Mouse (Mus musculus) CH12.LX (cell line): ENCODE data around the gene Tas2r135. TPM values are rescaled to one million over a fixed set of nuclear protein-coding genes. Genes with fewer than 3 reads are reported as not detected.

ENCODE experiments used
- DNase-seq: peaks from one replicate; pipeline ENCODE4 v3.0.0-alpha.2; 2013; ENCODE audit errors: extremely low read depth
- H3K27ac ChIP-seq: 2 replicates; pipeline ENCODE4 v1.5.1; 2012; ENCODE audit warnings: low read depth, mild to moderate bottlenecking, control low read depth, moderate library complexity; ENCODE audit not compliant: insufficient read depth
- H3K27me3 ChIP-seq: replicated peaks from 2 replicates; pipeline ENCODE3; 2012; ENCODE audit warnings: inconsistent platforms
- H3K36me3 ChIP-seq, 2 experiments: replicated peaks in 1 of 2; 2 replicates each; pipeline versions ENCODE3 to v1.6.1; 2012; ENCODE audit warnings: inconsistent platforms in 1 of 2, low read length in 1 of 2, mild to moderate bottlenecking in 1 of 2, mixed read lengths in 1 of 2, moderate library complexity in 1 of 2; ENCODE audit not compliant: control insufficient read depth in 1 of 2, insufficient read depth in 1 of 2
- H3K4me1 ChIP-seq, 2 experiments: 2 replicates each; pipeline ENCODE4 v1.6.1; 2012; ENCODE audit warnings: inconsistent platforms in 1 of 2, moderate library complexity in 1 of 2; ENCODE audit not compliant: insufficient read depth in 2 of 2, control insufficient read depth in 1 of 2
- H3K4me2 ChIP-seq: 2 replicates; pipeline ENCODE4 v1.6.1; 2012; ENCODE audit warnings: low read depth, mild to moderate bottlenecking, control low read depth; ENCODE audit not compliant: poor library complexity, insufficient read depth, severe bottlenecking
- H3K4me3 ChIP-seq, 3 experiments: fragments of 150-350 bp in 1 of 3; sonication (generic) in 1 of 3; replicated peaks in 1 of 3; 2 replicates each; pipeline versions ENCODE3 to v1.5.1; 2011 to 2012; ENCODE audit warnings: low read depth in 2 of 3, low read length in 2 of 3, mild to moderate bottlenecking in 2 of 3, moderate library complexity in 2 of 3, control low read depth in 1 of 3, improper control_type of control experiment in 1 of 3, inconsistent platforms in 1 of 3, mixed read lengths in 1 of 3; ENCODE audit not compliant: poor library complexity in 1 of 3
- H3K79me2 ChIP-seq: replicated peaks from 2 replicates; pipeline ENCODE4 v1.6.1; 2012; ENCODE audit warnings: mild to moderate bottlenecking, moderate library complexity; ENCODE audit not compliant: control insufficient read depth, poor library complexity, insufficient read depth, severe bottlenecking; ENCODE audit errors: extremely low read depth
- H3K9ac ChIP-seq: 2 replicates; pipeline ENCODE4 v1.6.1; 2012; ENCODE audit warnings: low read depth, mild to moderate bottlenecking, control low read depth, moderate library complexity; ENCODE audit not compliant: insufficient read depth
- H3K9me3 ChIP-seq: replicated peaks from 2 replicates; pipeline ENCODE3; 2012; ENCODE audit warnings: low read length, inconsistent platforms, mixed read lengths
- BHLHE40 ChIP-seq: IDR thresholded peaks from 2 replicates; pipeline ENCODE4 v1.6.1; 2011; ENCODE audit warnings: mild to moderate bottlenecking, low read depth, low read length, improper control_type of control experiment
- CHD2 ChIP-seq: IDR thresholded peaks from 2 replicates; pipeline ENCODE4 v1.6.1; 2011; ENCODE audit warnings: low read length, improper control_type of control experiment
- E2F4 ChIP-seq: IDR thresholded peaks from 2 replicates; pipeline ENCODE4 v1.6.1; 2011; ENCODE audit warnings: low read depth, low read length, improper control_type of control experiment; ENCODE audit not compliant: insufficient replicate concordance
- ELF1 ChIP-seq: IDR thresholded peaks from 2 replicates; pipeline ENCODE4 v1.6.1; 2014; ENCODE audit warnings: low read depth, mild to moderate bottlenecking, inconsistent platforms, low read length, improper control_type of control experiment
- EP300 ChIP-seq: IDR thresholded peaks from 2 replicates; pipeline ENCODE4 v1.6.1; 2011; ENCODE audit warnings: low read length, improper control_type of control experiment
- ETS1 ChIP-seq: conservative IDR thresholded peaks from 2 replicates; pipeline ENCODE4 v1.6.1; 2012; ENCODE audit warnings: low read depth, mild to moderate bottlenecking, inconsistent platforms, low read length, improper control_type of control experiment, moderate library complexity
- IRF4 ChIP-seq: IDR thresholded peaks from 2 replicates; pipeline ENCODE4 v1.6.1; 2014; ENCODE audit warnings: low read depth, mild to moderate bottlenecking, inconsistent platforms, low read length, improper control_type of control experiment
- JUND ChIP-seq: conservative IDR thresholded peaks from 2 replicates; pipeline ENCODE4 v1.6.1; 2011; ENCODE audit warnings: low read depth, low read length, improper control_type of control experiment
- MAFK ChIP-seq: IDR thresholded peaks from 2 replicates; pipeline ENCODE4 v1.6.1; 2011; ENCODE audit warnings: low read length, improper control_type of control experiment; ENCODE audit not compliant: insufficient replicate concordance
- MAX ChIP-seq: IDR thresholded peaks from 2 replicates; pipeline ENCODE4 v1.6.1; 2011; ENCODE audit warnings: low read length, improper control_type of control experiment
- MYC ChIP-seq: IDR thresholded peaks from 2 replicates; pipeline ENCODE4 v1.6.1; 2011; ENCODE audit warnings: low read depth, mild to moderate bottlenecking, improper control_type of control experiment, low read length
- NELFE ChIP-seq: IDR thresholded peaks from 2 replicates; pipeline ENCODE4 v1.6.1; 2011; ENCODE audit warnings: low read depth, low read length, improper control_type of control experiment
- POLR2A ChIP-seq: IDR thresholded peaks from 2 replicates; pipeline ENCODE4 v1.6.1; 2011; ENCODE audit warnings: low read depth, mild to moderate bottlenecking, improper control_type of control experiment, low read length
- RCOR1 ChIP-seq: conservative IDR thresholded peaks from 2 replicates; pipeline ENCODE4 v1.6.1; 2012; ENCODE audit warnings: low read depth, mild to moderate bottlenecking, inconsistent platforms, low read length, improper control_type of control experiment
- SIN3A ChIP-seq: IDR thresholded peaks from 2 replicates; pipeline ENCODE4 v1.6.1; 2012; ENCODE audit warnings: low read length, improper control_type of control experiment, inconsistent platforms
- TCF12 ChIP-seq: IDR thresholded peaks from 2 replicates; pipeline ENCODE4 v1.6.1; 2014; ENCODE audit warnings: low read depth, mild to moderate bottlenecking, inconsistent platforms, low read length, improper control_type of control experiment
- USF2 ChIP-seq: conservative IDR thresholded peaks from 2 replicates; pipeline ENCODE4 v1.6.1; 2011; ENCODE audit warnings: low read depth, low read length, improper control_type of control experiment
- ZC3H11A ChIP-seq: IDR thresholded peaks from 2 replicates; pipeline ENCODE4 v1.6.1; 2012; ENCODE audit warnings: low read depth, mild to moderate bottlenecking, inconsistent platforms, low read length, improper control_type of control experiment
- ZKSCAN1 ChIP-seq: IDR thresholded peaks from 2 replicates; pipeline ENCODE4 v1.6.1; 2012; ENCODE audit warnings: low read depth, inconsistent platforms, low read length, improper control_type of control experiment, borderline replicate concordance
- dilution Hi-C: fragments of 300-500 bp; cut with MboI; formaldehyde crosslinking; loops from 2 replicates; pipeline ENCODE4 v1.14.3; 2020; ENCODE audit warnings: low sequenced_read_pairs; ENCODE audit not compliant: extremely low pct_unique_long_range_greater_than_20kb, extremely low pct_ligation_motif_present
- in situ Hi-C: fragments of 300-500 bp; cut with MboI; formaldehyde crosslinking; loops from 3 replicates; pipeline ENCODE4 v1.14.3; 2019; ENCODE audit warnings: low sequenced_read_pairs, low pct_ligation_motif_present, low pct_unique_long_range_greater_than_20kb, mixed read lengths
- polyA plus RNA-seq: library from polyadenylated mRNA; unstranded; fragments of >175 nt; gene quantifications from 2 replicates; pipeline ENCODE4 v1.2.1, GENCODE M21; 2012; ENCODE audit warnings: low read depth; ENCODE audit not compliant: insufficient read length
- total RNA-seq, 2 experiments: library from RNA; depleted of rRNA; stranded (reverse); fragments of 300-350 nt in 1 of 2; fragments of >200 nt in 1 of 2; gene quantifications; 2 replicates each; pipeline ENCODE4 v1.2.3; 2012 to 2014

Tas2r135 gene
- total and polyA plus RNA-seq, 3 experiments = not detected

GRCm38 (mm10) chr6:42444491-42444890 lies 39.3 kb downstream of the Tas2r135 start:
- peaks cover 0 to 27% of the 10 kb centered on the region in 2 experiments; a peak in 3 of 4 replicates for H3K4me1 ChIP-seq
- no peaks in the 10 kb centered on the region for H3K79me2 ChIP-seq
- TF ChIP-seq SIN3A = no peak
- TF ChIP-seq ZC3H11A = no peak
- no peak for TF ChIP-seq NELFE
- no peak for TF ChIP-seq E2F4
- no peak for TF ChIP-seq EP300
- no peak for TF ChIP-seq MAFK
- dilution Hi-C loops = no loop called here
- no peak overlapping the region for H3K9ac ChIP-seq
- H3K9me3 ChIP-seq = no peaks in the 10 kb centered on the region
- no peak overlapping the region for H3K27ac ChIP-seq
- no peaks in the 10 kb centered on the region for H3K27me3 ChIP-seq
- H3K4me3 ChIP-seq = no peak overlapping the region
- no peak for DNase-seq
- H3K4me2 ChIP-seq = no peak overlapping the region
- H3K36me3 ChIP-seq = no peaks in the 10 kb centered on the region
- in situ Hi-C loops = no loop called here

DNA sequence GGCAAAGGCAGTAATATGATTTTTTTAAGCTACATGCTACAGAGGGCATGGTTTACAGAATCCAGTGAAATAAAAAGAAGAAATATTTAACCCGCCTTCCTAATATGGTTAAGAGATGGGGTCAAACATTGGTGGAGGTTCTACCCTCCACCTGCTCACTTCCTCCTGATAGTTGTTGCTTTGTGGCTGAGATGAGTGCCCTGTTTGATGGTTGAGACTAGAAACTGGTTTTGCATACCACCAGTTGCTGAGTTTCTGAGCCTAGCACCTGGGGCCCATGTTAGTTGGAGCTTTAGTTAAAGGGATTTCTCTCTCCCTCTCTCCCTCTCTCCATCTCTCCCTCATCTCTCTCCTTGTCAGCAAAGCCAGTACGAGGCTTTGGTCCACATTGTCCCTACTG lies 42.1 kb downstream of the Tas2r135 start:
- peaks cover 0 to 32% of the 10 kb centered on the region in 2 experiments; a peak in 3 of 4 replicates for H3K4me1 ChIP-seq
- dilution Hi-C loops (no loop called here), in situ Hi-C loops (no loop called here)
- no peaks in the 10 kb centered on the region for H3K9me3 ChIP-seq
- TF ChIP-seq CHD2 = peak; percentile 46; the same call in 1 of the 2 replicates
- TF ChIP-seq ZC3H11A = no peak
- TF ChIP-seq RCOR1 = 0 out of 2 replicates have a peak, but pooled peaks have one; percentile 42
- TF ChIP-seq TCF12 = peak; percentile 58; the same call in 1 of the 2 replicates
- no peak for TF ChIP-seq POLR2A
- TF ChIP-seq MYC = 0 out of 2 replicates have a peak, but pooled peaks have one; percentile 35
- no peak for TF ChIP-seq USF2
- peak; percentile 12; the same call in 1 of the 2 replicates for TF ChIP-seq BHLHE40
- TF ChIP-seq EP300 = peak; percentile 78
- TF ChIP-seq IRF4 = peak; percentile 68; the same call in 1 of the 2 replicates
- TF ChIP-seq JUND = no peak
- TF ChIP-seq ETS1 = peak; percentile 40
- TF ChIP-seq ZKSCAN1 = no peak
- TF ChIP-seq ELF1 = no peak
- no peak for TF ChIP-seq MAX
- no peaks in the 10 kb centered on the region for H3K36me3 ChIP-seq
- no peak overlapping the region for H3K9ac ChIP-seq
- H3K4me2 ChIP-seq = peak overlapping the region; percentile 63; the same call in 1 of the 2 replicates
- no peak overlapping the region for H3K4me3 ChIP-seq
- H3K27ac ChIP-seq = no peak overlapping the region
- H3K27me3 ChIP-seq = no peaks in the 10 kb centered on the region
- DNase-seq = peak; percentile 69
- H3K79me2 ChIP-seq = no peaks in the 10 kb centered on the region

Other genes starting within 250 kb of the Tas2r135 start
- not detected in 2 replicates for gene Tas2r144, start 190.1 kb upstream of the Tas2r135 start, total RNA-seq (2012; rRNA removed)
- not detected in 2 replicates for gene Tas2r144, start 190.1 kb upstream of the Tas2r135 start, total RNA-seq (2014; rRNA removed)
- not detected in 2 replicates for gene Tas2r144, start 190.1 kb upstream of the Tas2r135 start, polyA plus RNA-seq
- gene Gstk1, start 159.5 kb upstream of the Tas2r135 start, total RNA-seq (2012; rRNA removed) = 0.71 and 0.85 TPM in 2 replicates
- gene Gstk1, start 159.5 kb upstream of the Tas2r135 start, total RNA-seq (2014; rRNA removed) = 0.55 and 1.0 TPM in 2 replicates
- gene Gstk1, start 159.5 kb upstream of the Tas2r135 start, polyA plus RNA-seq = 0.44 and 0.59 TPM in 2 replicates
- gene Tmem139, start 143.5 kb upstream of the Tas2r135 start, total RNA-seq (2012; rRNA removed) = not detected in 2 replicates
- not detected in 2 replicates for gene Tmem139, start 143.5 kb upstream of the Tas2r135 start, total RNA-seq (2014; rRNA removed)
- 0.20 TPM in 1 of 2 replicates, not detected in the other for gene Tmem139, start 143.5 kb upstream of the Tas2r135 start, polyA plus RNA-seq
- 22.6 and 24.7 TPM in 2 replicates for gene Casp2, start 140.4 kb upstream of the Tas2r135 start, total RNA-seq (2012; rRNA removed)
- 42.8 and 47.8 TPM in 2 replicates for gene Casp2, start 140.4 kb upstream of the Tas2r135 start, total RNA-seq (2014; rRNA removed)
- gene Casp2, start 140.4 kb upstream of the Tas2r135 start, polyA plus RNA-seq = 29.0 and 31.6 TPM in 2 replicates
- 0.04 TPM in 2 replicates for gene Clcn1, start 118.7 kb upstream of the Tas2r135 start, total RNA-seq (2012; rRNA removed)
- 0.08 and 0.18 TPM in 2 replicates for gene Clcn1, start 118.7 kb upstream of the Tas2r135 start, total RNA-seq (2014; rRNA removed)
- 0.26 and 0.50 TPM in 2 replicates for gene Clcn1, start 118.7 kb upstream of the Tas2r135 start, polyA plus RNA-seq
- 0.04 TPM in 1 of 2 replicates, not detected in the other for gene Fam131b, start 80.8 kb upstream of the Tas2r135 start, total RNA-seq (2012; rRNA removed)
- gene Fam131b, start 80.8 kb upstream of the Tas2r135 start, total RNA-seq (2014; rRNA removed) = 0.05 TPM in 2 replicates
- gene Fam131b, start 80.8 kb upstream of the Tas2r135 start, polyA plus RNA-seq = 0.09 TPM in 1 of 2 replicates, not detected in the other
- gene Zyx, start 55.8 kb upstream of the Tas2r135 start, total RNA-seq (2012; rRNA removed) = 1.8 and 2.2 TPM in 2 replicates
- gene Zyx, start 55.8 kb upstream of the Tas2r135 start, total RNA-seq (2014; rRNA removed) = 0.86 and 1.1 TPM in 2 replicates
- gene Zyx, start 55.8 kb upstream of the Tas2r135 start, polyA plus RNA-seq = 8.0 and 11.4 TPM in 2 replicates
- gene Epha1, start 32.2 kb upstream of the Tas2r135 start, total RNA-seq (2012; rRNA removed) = not detected in 2 replicates
- not detected in 2 replicates for gene Epha1, start 32.2 kb upstream of the Tas2r135 start, total RNA-seq (2014; rRNA removed)
- not detected in 2 replicates for gene Epha1, start 32.2 kb upstream of the Tas2r135 start, polyA plus RNA-seq
- gene Tas2r143, start 5.2 kb upstream of the Tas2r135 start, total RNA-seq (2012; rRNA removed) = not detected in 2 replicates
- not detected in 2 replicates for gene Tas2r143, start 5.2 kb upstream of the Tas2r135 start, total RNA-seq (2014; rRNA removed)
- not detected in 2 replicates for gene Tas2r143, start 5.2 kb upstream of the Tas2r135 start, polyA plus RNA-seq
- not detected in 2 replicates for gene Tas2r126, start 29.1 kb downstream of the Tas2r135 start, total RNA-seq (2012; rRNA removed)
- not detected in 2 replicates for gene Tas2r126, start 29.1 kb downstream of the Tas2r135 start, total RNA-seq (2014; rRNA removed)
- gene Tas2r126, start 29.1 kb downstream of the Tas2r135 start, polyA plus RNA-seq = not detected in 2 replicates
- gene Olfr458, start 59.8 kb downstream of the Tas2r135 start, total RNA-seq (2012; rRNA removed) = not detected in 2 replicates
- gene Olfr458, start 59.8 kb downstream of the Tas2r135 start, total RNA-seq (2014; rRNA removed) = not detected in 2 replicates
- not detected in 2 replicates for gene Olfr458, start 59.8 kb downstream of the Tas2r135 start, polyA plus RNA-seq
- not detected in 2 replicates for gene Olfr457, start 70.9 kb downstream of the Tas2r135 start, total RNA-seq (2012; rRNA removed)
- gene Olfr457, start 70.9 kb downstream of the Tas2r135 start, total RNA-seq (2014; rRNA removed) = not detected in 2 replicates
- not detected in 2 replicates for gene Olfr457, start 70.9 kb downstream of the Tas2r135 start, polyA plus RNA-seq
- not detected in 2 replicates for gene Olfr456, start 81.8 kb downstream of the Tas2r135 start, total RNA-seq (2012; rRNA removed)
- not detected in 2 replicates for gene Olfr456, start 81.8 kb downstream of the Tas2r135 start, total RNA-seq (2014; rRNA removed)
- not detected in 2 replicates for gene Olfr456, start 81.8 kb downstream of the Tas2r135 start, polyA plus RNA-seq
- not detected in 2 replicates for gene Olfr455, start 142.2 kb downstream of the Tas2r135 start, total RNA-seq (2012; rRNA removed)
- not detected in 2 replicates for gene Olfr455, start 142.2 kb downstream of the Tas2r135 start, total RNA-seq (2014; rRNA removed)
- gene Olfr455, start 142.2 kb downstream of the Tas2r135 start, polyA plus RNA-seq = not detected in 2 replicates
- not detected in 2 replicates for gene Tcaf3, start 192.3 kb downstream of the Tas2r135 start, total RNA-seq (2012; rRNA removed)
- not detected in 2 replicates for gene Tcaf3, start 192.3 kb downstream of the Tas2r135 start, total RNA-seq (2014; rRNA removed)
- not detected in 2 replicates for gene Tcaf3, start 192.3 kb downstream of the Tas2r135 start, polyA plus RNA-seq
- not detected in 2 replicates for gene Tcaf2, start 239.8 kb downstream of the Tas2r135 start, total RNA-seq (2012; rRNA removed)
- gene Tcaf2, start 239.8 kb downstream of the Tas2r135 start, total RNA-seq (2014; rRNA removed) = not detected in 2 replicates
- not detected in 2 replicates for gene Tcaf2, start 239.8 kb downstream of the Tas2r135 start, polyA plus RNA-seq